Mouse (Mus musculus) adrenal gland, adult 2 months (tissue): ENCODE results near the gene Med18. TPM values are rescaled to one million over a fixed set of nuclear protein-coding genes. Genes with fewer than 3 reads are reported as not detected.
"Not testable (repeated sequence)": the region's sequence is repeated elsewhere in the genome, so short reads cannot be mapped to it uniquely, and the experiment has no call there.

Experiments used
- DNase-seq: peaks from one replicate; pipeline ENCODE4 v3.0.0; 2021
- polyA plus RNA-seq: library from polyadenylated mRNA; depleted of rRNA; stranded (reverse); fragments of >200 nt; gene quantifications from 2 replicates; pipeline ENCODE4 v1.2.3, GENCODE M21; 2012; rRNA removed
- total RNA-seq, 2 experiments: library from RNA; stranded (reverse); gene quantifications; 2 replicates each; pipeline ENCODE4 v1.2.3; 2021

The Med18 gene
- total and polyA plus RNA-seq, 3 experiments = 1.5 to 7.9 (median 7.1) TPM

DNA sequence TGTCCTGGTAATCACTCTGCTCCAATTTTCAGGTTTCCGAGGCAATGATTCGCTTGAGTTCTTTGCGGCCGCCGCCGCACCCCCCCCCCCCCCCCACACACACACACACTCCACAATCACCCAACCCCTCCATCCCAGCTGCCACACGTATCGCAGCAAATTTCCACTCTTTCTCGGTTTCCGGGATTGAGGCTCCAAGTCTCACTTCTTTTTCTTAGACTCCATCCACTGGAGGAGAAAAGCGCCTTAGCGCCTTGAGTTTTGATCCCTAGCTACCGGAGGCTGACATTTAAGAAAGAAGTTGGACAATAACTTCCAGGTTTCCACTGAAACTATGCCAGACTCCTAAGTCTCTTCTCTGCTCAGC, 42.2 kb downstream of the Med18 start:
- DNase-seq = no peak

DNA sequence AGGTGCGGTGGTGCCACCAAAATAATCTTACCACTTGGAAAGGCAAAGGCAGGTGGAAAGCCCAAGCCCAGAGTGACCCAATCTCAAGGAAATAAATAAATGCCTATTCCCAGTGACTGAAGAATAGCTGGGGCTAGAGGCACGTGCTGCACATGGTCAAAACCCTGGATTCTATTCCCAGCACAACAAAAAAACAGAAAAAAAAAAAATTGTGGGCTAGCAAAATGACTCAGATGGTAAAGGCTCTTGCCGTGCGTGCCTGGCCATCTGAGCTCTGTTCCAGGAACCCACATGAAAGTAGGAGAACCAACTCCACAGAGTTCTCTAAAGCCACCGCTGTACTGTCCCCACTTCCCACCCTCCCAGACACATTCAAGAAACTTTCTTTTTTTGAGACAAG, 43.2 kb downstream of the Med18 start:
- DNase-seq = no peak

DNA sequence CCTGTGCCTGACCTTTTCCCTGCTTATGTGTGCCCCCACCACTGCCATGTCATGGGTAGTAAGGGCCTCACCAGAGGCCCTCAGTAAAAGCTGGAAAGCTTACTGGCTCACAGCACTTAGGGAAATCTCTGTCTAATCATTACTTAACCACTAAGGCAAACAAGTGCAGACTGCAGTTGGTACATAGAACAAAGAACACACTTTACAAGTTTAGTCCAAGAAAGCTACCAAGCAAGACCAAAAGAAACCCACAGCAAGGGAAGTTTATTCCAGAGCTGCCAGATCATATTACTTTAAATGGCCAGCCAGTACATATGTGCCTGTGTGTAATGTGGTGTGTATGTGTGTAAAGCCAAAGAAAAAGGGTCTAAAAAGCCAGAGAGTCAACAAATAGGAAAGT, 47.8 kb downstream of the Med18 start:
- DNase-seq = no peak

DNA sequence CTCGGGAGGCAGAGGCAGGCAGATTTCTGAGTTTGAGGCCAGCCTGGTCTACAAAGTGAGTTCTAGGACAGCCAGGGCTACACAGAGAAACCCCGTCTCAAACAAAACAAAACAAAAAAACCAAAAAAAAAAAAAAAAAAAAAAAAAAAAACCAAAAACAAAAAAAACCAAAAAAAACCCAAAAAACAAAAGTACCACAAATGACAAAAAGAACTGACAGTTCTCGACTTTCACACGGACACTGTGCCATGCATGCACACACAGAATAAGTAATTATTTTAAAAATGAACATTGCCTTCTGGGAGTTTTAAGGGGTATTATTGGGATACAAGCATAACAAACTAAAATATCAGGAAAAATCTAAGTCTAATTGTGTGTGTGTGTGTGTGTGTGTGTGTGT, 50.5 kb downstream of the Med18 start:
- DNase-seq = not testable (repeated sequence)

DNA sequence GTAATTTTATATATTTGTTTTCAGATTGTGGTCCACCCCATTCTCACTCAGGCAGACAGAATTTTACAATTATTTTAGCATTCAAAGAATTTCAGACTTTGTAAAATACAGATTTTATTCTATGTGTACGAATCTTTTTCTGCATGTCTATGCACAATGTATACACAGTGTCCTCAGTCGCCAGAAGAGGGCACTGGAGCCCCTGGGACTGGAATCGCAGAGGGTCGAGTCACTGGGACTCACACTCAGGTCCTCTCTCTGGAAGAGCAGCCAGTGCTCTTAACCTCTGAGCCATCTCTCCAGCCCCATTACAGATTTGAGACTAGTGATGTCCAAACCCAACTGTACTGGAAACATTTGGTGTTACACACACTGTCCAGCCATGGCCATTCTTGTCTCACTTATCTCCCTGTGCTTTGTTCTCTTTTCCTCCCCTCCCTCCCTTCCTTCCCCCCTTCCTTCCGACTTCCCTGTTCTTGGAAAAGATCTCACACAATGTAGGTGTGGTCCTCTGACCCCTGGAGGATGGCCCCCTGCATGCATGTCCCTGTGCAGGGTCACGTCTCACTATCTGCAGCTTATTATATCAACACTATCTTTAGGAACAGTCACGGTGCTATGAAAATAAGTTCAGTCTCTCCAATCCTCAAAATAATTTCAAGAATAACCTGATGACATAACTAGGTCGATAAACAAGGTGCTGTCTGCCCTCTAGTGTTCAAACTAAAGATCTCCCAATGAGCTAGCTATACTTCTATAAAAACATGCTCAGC, 52.2 kb downstream of the Med18 start:
- no peak for DNase-seq

DNA sequence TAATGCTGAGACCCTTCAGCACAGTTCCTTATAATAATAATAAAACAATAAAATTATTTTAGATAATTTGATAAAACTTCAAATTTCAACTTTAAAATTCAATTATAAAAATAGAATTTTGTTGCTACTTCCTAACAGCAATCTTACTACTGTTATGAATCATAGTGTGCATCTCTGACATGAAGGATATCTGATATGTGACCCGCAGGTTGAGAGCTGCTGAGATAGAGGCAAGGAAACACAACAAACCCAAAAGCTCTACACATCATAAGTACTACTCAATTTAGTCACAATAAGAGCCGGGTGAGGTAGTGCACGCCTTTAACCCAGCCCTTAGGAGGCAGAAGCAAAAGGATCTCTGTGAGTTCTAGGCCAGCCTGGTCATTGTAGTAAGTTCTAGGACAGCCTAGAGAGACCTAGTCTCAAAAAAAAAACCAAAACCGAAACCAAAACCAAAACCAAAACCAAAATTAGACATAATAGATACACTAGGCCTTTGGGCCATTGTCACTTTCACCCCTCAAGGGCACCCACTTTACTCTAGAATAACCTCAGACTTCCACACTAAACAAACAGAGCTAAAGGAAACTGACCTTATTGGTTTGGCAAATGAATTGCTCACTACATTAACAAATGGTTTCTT, 54.0 kb downstream of the Med18 start:
- no peak for DNase-seq

Other genes with a start within 250 kb of the Med18 start
- gene Gmeb1, start 202.3 kb downstream of the Med18 start, total RNA-seq = 10 to 100 TPM; 16.2 to 19.5 TPM
- 8.5 and 12.2 TPM in 2 replicates for gene Gmeb1, start 202.3 kb downstream of the Med18 start, polyA plus RNA-seq
- gene Taf12, start 189.5 kb downstream of the Med18 start, total RNA-seq = 10 to 100 TPM; 28.3 to 41.5 TPM
- 1.5 and 2.5 TPM in 2 replicates for gene Taf12, start 189.5 kb downstream of the Med18 start, polyA plus RNA-seq
- gene Rab42, start 160.5 kb downstream of the Med18 start, total RNA-seq = 1 to 10 TPM; 1.4 to 3.0 TPM
- 3.2 and 3.3 TPM in 2 replicates for gene Rab42, start 160.5 kb downstream of the Med18 start, polyA plus RNA-seq
- gene Trnau1ap, start 134.4 kb downstream of the Med18 start, total RNA-seq = 10 to 100 TPM; 31.6 to 36.4 TPM
- gene Trnau1ap, start 134.4 kb downstream of the Med18 start, polyA plus RNA-seq = 14.9 and 16.5 TPM in 2 replicates
- 10 to 100 TPM; 12.4 to 16.9 TPM for gene Rcc1, start 110.3 kb downstream of the Med18 start, total RNA-seq
- 4.3 TPM in 2 replicates for gene Rcc1, start 110.3 kb downstream of the Med18 start, polyA plus RNA-seq
- gene Phactr4, start 41.4 kb downstream of the Med18 start, total RNA-seq = 10 to 100 TPM; 47.0 to 79.3 TPM
- gene Phactr4, start 41.4 kb downstream of the Med18 start, polyA plus RNA-seq = 8.9 and 12.5 TPM in 2 replicates
- gene Sesn2, start 46.6 kb upstream of the Med18 start, total RNA-seq = 10 to 100 TPM; 15.6 to 32.1 TPM
- gene Sesn2, start 46.6 kb upstream of the Med18 start, polyA plus RNA-seq = 16.3 and 20.1 TPM in 2 replicates
- gene Atpif1, start 69.7 kb upstream of the Med18 start, total RNA-seq = 100 to 1,000 TPM; 369 to 456 TPM
- 31.5 and 38.6 TPM in 2 replicates for gene Atpif1, start 69.7 kb upstream of the Med18 start, polyA plus RNA-seq
- 100 to 1,000 TPM in 1 of 2 experiments, 10 to 100 TPM in 1; 93.2 to 112 TPM for gene Dnajc8, start 71.6 kb upstream of the Med18 start, total RNA-seq
- 8.5 and 11.2 TPM in 2 replicates for gene Dnajc8, start 71.6 kb upstream of the Med18 start, polyA plus RNA-seq
- 1 to 10 TPM in 1 of 2 experiments, under 1 TPM in 1; 0.98 to 3.2 TPM for gene Ptafr, start 100.1 kb upstream of the Med18 start, total RNA-seq
- gene Ptafr, start 100.1 kb upstream of the Med18 start, polyA plus RNA-seq = 1.6 and 2.2 TPM in 2 replicates
- gene Eya3, start 175.1 kb upstream of the Med18 start, total RNA-seq = 10 to 100 TPM; 26.0 to 43.2 TPM
- gene Eya3, start 175.1 kb upstream of the Med18 start, polyA plus RNA-seq = 12.0 and 14.7 TPM in 2 replicates